Mouse (Mus musculus): Measurements from ENCODE around the gene Smug1. TPM values are rescaled to one million over a fixed set of nuclear protein-coding genes. Genes with fewer than 3 reads are reported as not detected.

The Smug1 gene
- polyA plus RNA-seq (2014; fragmentation: Nextera tagmentation; extraction: Ambion mirVana): 11.5 and 19.5 TPM in 2 replicates

- Histone ChIP-seq H3K9ac (ENCODE audit: low read depth, low read length) (no peak within 1 kb of the TSS), H3K4me1 (ENCODE audit: control insufficient read depth, insufficient read depth, low read length) (peaks cover 59% of the 10 kb centered on the region), H3K27ac (ENCODE audit: low read depth, low read length) (no peak within 1 kb of the TSS), H3K9me3 (ENCODE audit: control insufficient read depth, low read length) (no peaks in the 10 kb centered on the region), H3K4me3 (ENCODE audit: low read length) (no peak within 1 kb of the TSS), H3K36me3 (ENCODE audit: control insufficient read depth, insufficient read depth, low read length) (no peaks in the 10 kb centered on the region), H3K4me2 (replicated peaks; ENCODE audit: low read depth, low read length) (no peak within 1 kb of the TSS), H3K27me3 (ENCODE audit: control insufficient read depth, insufficient read depth, low read length) (peaks cover 9% of the 10 kb centered on the region)
- no peak for ATAC-seq (ENCODE audit: low FRiP score, low TSS enrichment)
- WGBS: 38% methylated on average over 6 of the region's 6 CpGs
Observed at GRCm38 (mm10) chr15:103167042-103167615, at the start of gene Smug1. TSS of gene Smug1 (minus strand) at chr15:103167092.

GRCm38 (mm10) chr15:103216052-103216451, 49.2 kb upstream of the Smug1 start:
- Histone ChIP-seq H3K27ac (ENCODE audit: low read depth, low read length) (peak overlapping the region; percentile 85), H3K27me3 (ENCODE audit: control insufficient read depth, insufficient read depth, low read length) (no peaks in the 10 kb centered on the region), H3K36me3 (ENCODE audit: control insufficient read depth, insufficient read depth, low read length) (peaks cover 23% of the 10 kb centered on the region), H3K4me2 (replicated peaks; ENCODE audit: low read depth, low read length) (peak overlapping the region; percentile 45), H3K4me3 (ENCODE audit: low read length) (peak overlapping the region; percentile 39; the same call in 1 of the 2 replicates), H3K4me1 (ENCODE audit: control insufficient read depth, insufficient read depth, low read length) (peaks cover 18% of the 10 kb centered on the region), H3K9me3 (ENCODE audit: control insufficient read depth, low read length) (no peaks in the 10 kb centered on the region), H3K9ac (ENCODE audit: low read depth, low read length) (no peak overlapping the region)
- WGBS: 23% methylated on average over 2 of the region's 2 CpGs
- peak; percentile 2; the same call in 1 of the 2 replicates for ATAC-seq (ENCODE audit: low FRiP score, low TSS enrichment)

GRCm38 (mm10) chr15:103214971-103215907, 48.3 kb upstream of the Smug1 start:
- WGBS: 0% methylated on average over 15 of the region's 15 CpGs
- peak; percentile 96 for ATAC-seq (ENCODE audit: low FRiP score, low TSS enrichment)
- no peaks in the 10 kb centered on the region for H3K27me3 ChIP-seq (ENCODE audit: control insufficient read depth, insufficient read depth, low read length)
- peak overlapping the region; percentile 45 for H3K4me2 ChIP-seq (replicated peaks; ENCODE audit: low read depth, low read length)
- H3K27ac ChIP-seq (ENCODE audit: low read depth, low read length): peak overlapping the region; percentile 85
- peaks cover 28% of the 10 kb centered on the region for H3K36me3 ChIP-seq (ENCODE audit: control insufficient read depth, insufficient read depth, low read length)
- H3K4me1 ChIP-seq (ENCODE audit: control insufficient read depth, insufficient read depth, low read length): peaks cover 15% of the 10 kb centered on the region
- peak overlapping the region; percentile 51 for H3K9ac ChIP-seq (ENCODE audit: low read depth, low read length)
- peak overlapping the region; percentile 39 for H3K4me3 ChIP-seq (ENCODE audit: low read length)
- H3K9me3 ChIP-seq (ENCODE audit: control insufficient read depth, low read length): no peaks in the 10 kb centered on the region

- Histone ChIP-seq H3K4me1 (ENCODE audit: control insufficient read depth, insufficient read depth, low read length) (peaks cover 15% of the 10 kb centered on the region), H3K9ac (ENCODE audit: low read depth, low read length) (no peak overlapping the region; the same call in 1 of the 2 replicates), H3K4me2 (replicated peaks; ENCODE audit: low read depth, low read length) (peak overlapping the region; percentile 19; the same call in 1 of the 2 replicates), H3K36me3 (ENCODE audit: control insufficient read depth, insufficient read depth, low read length) (peaks cover 37% of the 10 kb centered on the region), H3K4me3 (ENCODE audit: low read length) (0 out of 2 replicates have a peak overlapping the region, but pooled peaks have one; percentile 5), H3K9me3 (ENCODE audit: control insufficient read depth, low read length) (no peaks in the 10 kb centered on the region), H3K27ac (ENCODE audit: low read depth, low read length) (no peak overlapping the region; the same call in 1 of the 2 replicates), H3K27me3 (ENCODE audit: control insufficient read depth, insufficient read depth, low read length) (no peaks in the 10 kb centered on the region)
- 52% methylated on average over 2 of the region's 2 CpGs for WGBS
- no peak for ATAC-seq (ENCODE audit: low FRiP score, low TSS enrichment)
Observed at GRCm38 (mm10) chr15:103214149-103214548, 47.3 kb upstream of the Smug1 start.

- H3K4me1 ChIP-seq (ENCODE audit: control insufficient read depth, insufficient read depth, low read length): peaks cover 10% of the 10 kb centered on the region
- no peaks in the 10 kb centered on the region for H3K27me3 ChIP-seq (ENCODE audit: control insufficient read depth, insufficient read depth, low read length)
- ATAC-seq (ENCODE audit: low FRiP score, low TSS enrichment): no peak
- H3K9ac ChIP-seq (ENCODE audit: low read depth, low read length): no peak overlapping the region
- no peak overlapping the region for H3K27ac ChIP-seq (ENCODE audit: low read depth, low read length)
- H3K9me3 ChIP-seq (ENCODE audit: control insufficient read depth, low read length): no peaks in the 10 kb centered on the region
- H3K4me3 ChIP-seq (ENCODE audit: low read length): no peak overlapping the region
- peaks cover 76% of the 10 kb centered on the region for H3K36me3 ChIP-seq (ENCODE audit: control insufficient read depth, insufficient read depth, low read length)
- H3K4me2 ChIP-seq (replicated peaks; ENCODE audit: low read depth, low read length): no peak overlapping the region
- 61% methylated on average over 2 of the region's 2 CpGs for WGBS
Observed at GRCm38 (mm10) chr15:103205156-103205555, 38.3 kb upstream of the Smug1 start.

GRCm38 (mm10) chr15:103202088-103202793, 35.3 kb upstream of the Smug1 start:
- no peak overlapping the region for H3K9ac ChIP-seq (ENCODE audit: low read depth, low read length)
- H3K4me3 ChIP-seq (ENCODE audit: low read length): no peak overlapping the region
- peaks cover 10% of the 10 kb centered on the region for H3K4me1 ChIP-seq (ENCODE audit: control insufficient read depth, insufficient read depth, low read length)
- H3K4me2 ChIP-seq (replicated peaks; ENCODE audit: low read depth, low read length): no peak overlapping the region
- no peaks in the 10 kb centered on the region for H3K27me3 ChIP-seq (ENCODE audit: control insufficient read depth, insufficient read depth, low read length)
- H3K27ac ChIP-seq (ENCODE audit: low read depth, low read length): peak overlapping the region; percentile 32; the same call in 1 of the 2 replicates
- ATAC-seq (ENCODE audit: low FRiP score, low TSS enrichment): no peak
- no peaks in the 10 kb centered on the region for H3K9me3 ChIP-seq (ENCODE audit: control insufficient read depth, low read length)
- 43% methylated on average over 6 of the region's 6 CpGs for WGBS
- H3K36me3 ChIP-seq (ENCODE audit: control insufficient read depth, insufficient read depth, low read length): peaks cover 79% of the 10 kb centered on the region

GRCm38 (mm10) chr15:103197785-103198184, 30.9 kb upstream of the Smug1 start:
- Histone ChIP-seq H3K27ac (ENCODE audit: low read depth, low read length) (no peak overlapping the region), H3K4me3 (ENCODE audit: low read length) (no peak overlapping the region), H3K9ac (ENCODE audit: low read depth, low read length) (no peak overlapping the region), H3K36me3 (ENCODE audit: control insufficient read depth, insufficient read depth, low read length) (peaks cover 80% of the 10 kb centered on the region), H3K4me2 (replicated peaks; ENCODE audit: low read depth, low read length) (no peak overlapping the region), H3K9me3 (ENCODE audit: control insufficient read depth, low read length) (no peaks in the 10 kb centered on the region), H3K4me1 (ENCODE audit: control insufficient read depth, insufficient read depth, low read length) (peaks cover 6% of the 10 kb centered on the region), H3K27me3 (ENCODE audit: control insufficient read depth, insufficient read depth, low read length) (no peaks in the 10 kb centered on the region)
- ATAC-seq (ENCODE audit: low FRiP score, low TSS enrichment): no peak
- 88% methylated on average over 4 of the region's 4 CpGs for WGBS

- no peak overlapping the region for H3K27ac ChIP-seq (ENCODE audit: low read depth, low read length)
- H3K4me1 ChIP-seq (ENCODE audit: control insufficient read depth, insufficient read depth, low read length): 0 out of 2 replicates have a peak, but pooled peaks cover 5% of the 10 kb centered on the region
- peaks cover 84% of the 10 kb centered on the region for H3K36me3 ChIP-seq (ENCODE audit: control insufficient read depth, insufficient read depth, low read length)
- no peaks in the 10 kb centered on the region for H3K27me3 ChIP-seq (ENCODE audit: control insufficient read depth, insufficient read depth, low read length)
- no peaks in the 10 kb centered on the region for H3K9me3 ChIP-seq (ENCODE audit: control insufficient read depth, low read length)
- H3K4me2 ChIP-seq (replicated peaks; ENCODE audit: low read depth, low read length): no peak overlapping the region
- no peak overlapping the region for H3K4me3 ChIP-seq (ENCODE audit: low read length)
- no peak for ATAC-seq (ENCODE audit: low FRiP score, low TSS enrichment)
- no peak overlapping the region for H3K9ac ChIP-seq (ENCODE audit: low read depth, low read length)
- WGBS: 89% methylated on average over 1 of the region's 1 CpGs
Observed at GRCm38 (mm10) chr15:103196835-103197234, 29.9 kb upstream of the Smug1 start.
